Mouse (Mus musculus) central nervous system, embryonic 11.5 days (tissue): ENCODE data around the gene Serpina3j. TPM values are rescaled to one million over a fixed set of nuclear protein-coding genes. Genes with fewer than 3 reads are reported as not detected.

Source experiments
- polyA plus RNA-seq: library from polyadenylated mRNA; depleted of rRNA; stranded (reverse); fragments of >200 nt; gene quantifications from 2 replicates; pipeline ENCODE4 v1.2.3, GENCODE M21; 2012; rRNA removed

The Serpina3j gene
- polyA plus RNA-seq = not detected in 2 replicates

DNA sequence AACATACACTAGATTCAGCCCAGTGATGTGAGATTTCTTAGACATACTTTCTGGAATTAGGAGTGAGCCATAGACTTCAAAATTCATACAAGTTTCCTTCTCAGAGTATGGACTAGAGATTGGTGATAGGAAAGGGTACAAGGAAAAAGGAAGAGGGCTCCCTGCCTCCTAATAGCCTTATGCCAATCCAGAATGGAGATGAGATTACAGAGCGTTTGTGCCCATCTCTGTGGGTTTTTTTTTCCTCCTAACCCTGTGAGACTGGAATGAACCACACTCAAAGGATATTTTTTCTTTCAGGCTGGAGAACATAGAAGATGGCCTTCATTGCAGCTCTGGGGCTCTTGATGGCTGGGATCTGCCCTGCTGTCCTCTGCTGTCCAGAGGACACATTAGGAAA is at the start of gene Serpina3j:
Gene Serpina3j, plus strand, starts transcription at position 301 of the 400 bp plus-strand sequence.

DNA sequence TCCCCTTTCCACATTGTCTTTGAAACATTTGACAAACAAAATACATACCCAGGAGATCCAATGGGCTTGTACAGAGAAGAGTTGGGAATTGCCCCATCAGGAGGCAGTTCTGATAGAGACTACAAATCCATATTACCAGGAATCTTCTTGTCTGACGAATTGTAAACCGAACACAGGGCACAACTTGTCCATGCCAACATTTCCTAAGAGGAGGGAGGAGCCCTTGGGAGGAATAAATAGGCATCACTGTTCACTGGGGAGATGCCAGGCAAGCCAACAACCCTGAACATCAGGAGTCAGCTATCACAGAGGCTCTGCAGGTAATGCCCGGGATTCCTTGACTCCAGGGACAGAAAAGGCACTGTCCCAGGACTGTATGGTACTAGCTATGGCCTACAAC is 23.9 kb downstream of the Serpina3j start, which contains the start of the genes Serpina3k and Serpina3m:
Gene Serpina3k, plus strand, starts transcription at position 261 of the 400 bp plus-strand sequence.
Gene Serpina3m, plus strand, starts transcription at position 261 of the 400 bp plus-strand sequence.

Other genes starting within 250 kb of the Serpina3j start
- not detected in 2 replicates for gene Serpina5, start 213.4 kb upstream of the Serpina3j start, polyA plus RNA-seq
- not detected in 2 replicates for gene Serpina3a, start 201.8 kb upstream of the Serpina3j start, polyA plus RNA-seq
- gene Serpina3b, start 186.6 kb upstream of the Serpina3j start, polyA plus RNA-seq = not detected in 2 replicates
- not detected in 2 replicates for gene Serpina3c, start 160.7 kb upstream of the Serpina3j start, polyA plus RNA-seq
- gene Serpina3f, start 100.0 kb upstream of the Serpina3j start, polyA plus RNA-seq = 0.15 and 0.25 TPM in 2 replicates
- 0.25 and 0.68 TPM in 2 replicates for gene Serpina3g, start 78.3 kb upstream of the Serpina3j start, polyA plus RNA-seq
- gene Serpina3i, start 51.4 kb upstream of the Serpina3j start, polyA plus RNA-seq = 0.05 and 0.07 TPM in 2 replicates
- gene Serpina3k, start 23.9 kb downstream of the Serpina3j start, polyA plus RNA-seq = not detected in 2 replicates
- not detected in 2 replicates for gene Serpina3m, start 23.9 kb downstream of the Serpina3j start, polyA plus RNA-seq
- not detected in 2 replicates for gene Serpina3n, start 92.2 kb downstream of the Serpina3j start, polyA plus RNA-seq
- 1.2 and 13.8 TPM in 2 replicates for gene Gsc, start 158.8 kb downstream of the Serpina3j start, polyA plus RNA-seq